Mouse (Mus musculus) adrenal gland (tissue): ENCODE measurements around the gene Accsl.

Experiments
- intact Hi-C: fragments of 180-260 bp; cut with DNase I; formaldehyde crosslinking; loops from one replicate; pipeline ENCODE4 v1.15.1; 2025

Gene Accsl

GRCm38 (mm10) chr2:93813343-93813742, 55.6 kb downstream of the Accsl start:
- intact Hi-C loops: loop anchor here (10.0 kb wide), 1 partner anchor 339 kb away; no protein-coding TSS in a partner anchor

DNA sequence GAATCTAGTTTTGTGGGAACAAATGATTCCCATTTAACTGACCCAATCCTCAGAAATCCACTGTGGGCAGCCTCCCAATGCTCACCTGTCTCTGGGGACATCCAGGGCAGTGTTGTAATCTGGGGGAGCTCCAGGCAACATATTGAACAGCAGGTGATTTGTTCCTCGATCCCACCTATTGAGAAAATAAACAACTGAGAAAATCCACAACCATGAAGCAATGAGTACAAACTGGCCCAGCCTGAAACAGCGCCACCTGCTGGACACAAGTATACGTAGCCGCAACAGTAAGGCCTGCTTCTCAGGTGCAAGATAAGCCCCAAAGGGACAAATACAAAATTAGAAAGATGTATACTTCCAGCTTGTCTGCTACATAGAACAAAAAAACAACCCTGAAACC, 57.1 kb downstream of the Accsl start:
- intact Hi-C loops: loop anchor here (10.0 kb wide), 1 partner anchor 337 kb away; no protein-coding TSS in a partner anchor

DNA sequence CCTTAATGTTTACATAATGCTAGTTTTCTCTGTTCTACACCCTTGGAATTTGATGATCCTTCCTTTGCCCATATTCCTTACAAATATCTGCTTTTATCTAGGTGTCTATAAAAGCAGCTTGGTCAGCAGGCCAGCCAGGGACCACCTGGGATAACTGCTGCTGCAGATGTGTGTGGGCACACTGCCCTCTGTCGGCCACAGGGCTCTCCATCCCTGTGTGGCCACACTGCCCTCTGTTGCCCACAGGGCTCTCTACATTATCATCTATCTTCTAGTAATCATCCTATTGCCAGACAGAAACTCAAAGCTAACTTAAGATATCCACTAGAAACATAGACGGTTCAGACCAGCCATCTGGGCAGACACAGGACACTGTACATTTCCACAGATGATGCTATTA, 59.0 kb downstream of the Accsl start:
- intact Hi-C loops: loop anchor here (10.0 kb wide), 1 partner anchor 335 kb away; no protein-coding TSS in a partner anchor

GRCm38 (mm10) chr2:93808071-93808470, 60.9 kb downstream of the Accsl start:
- intact Hi-C loops: no loop called here

- intact Hi-C loops: no loop called here
Observed at GRCm38 (mm10) chr2:93807440-93807839, 61.5 kb downstream of the Accsl start.

- intact Hi-C loops: no loop called here
Observed at GRCm38 (mm10) chr2:93806487-93807201, 62.3 kb downstream of the Accsl start.

GRCm38 (mm10) chr2:93805523-93805922, 63.4 kb downstream of the Accsl start:
- intact Hi-C loops: no loop called here
